Mouse (Mus musculus): Measurements from ENCODE around the gene Steap4.

- no peak for TF ChIP-seq CTCF (conservative IDR thresholded peaks at IDR 0.05; ENCODE audit: insufficient read depth, insufficient read length, low read depth, low read length)
- TF ChIP-seq POLR2A (IDR thresholded peaks at IDR 0.05; ENCODE audit: low read depth, low read length): no peak
Measured at GRCm38 (mm10) chr5:7980586-7980985, 20.3 kb downstream of the Steap4 start.

Measured in kidney, adult 2 months (tissue).